Mouse (Mus musculus): ENCODE data around the gene Col16a1.

- no peak for TF ChIP-seq POLR2A (IDR thresholded peaks at IDR 0.05; ENCODE audit: low read depth, low read length)
- peak; percentile 99; the same call in 1 of the 2 replicates for TF ChIP-seq CTCF (conservative IDR thresholded peaks at IDR 0.05; ENCODE audit: insufficient read depth, insufficient read length, low read depth, low read length)
These were observed 39.7 kb downstream of the Col16a1 start for GRCm38 (mm10) chr4:130087293-130087692.
